Mouse (Mus musculus): ENCODE results near the gene Gm47955.
"Not testable (repeated sequence)": the region's sequence is repeated elsewhere in the genome, so short reads cannot be mapped to it uniquely, and the experiment has no call there.

Gm47955 gene

DNA sequence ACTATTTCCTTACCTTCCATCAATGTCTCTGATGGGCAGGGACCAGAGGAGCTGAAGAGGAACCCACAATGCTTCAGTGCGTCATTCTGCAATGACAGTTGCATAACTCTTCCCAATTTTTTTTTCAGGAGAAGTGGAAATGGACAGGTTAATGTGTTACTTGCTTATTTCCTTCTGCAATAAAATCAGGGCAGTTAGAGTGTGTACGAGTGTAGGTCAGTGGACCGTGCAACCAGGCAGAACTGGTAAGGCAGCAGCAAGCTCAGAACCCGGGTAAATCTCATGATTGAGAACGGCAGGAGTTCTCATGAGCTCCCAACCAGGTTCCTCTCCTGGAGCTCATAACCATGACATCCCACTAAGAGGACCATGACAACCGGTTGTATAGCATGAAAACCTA lies 32.0 kb downstream of the Gm47955 start:
- no peak for DNase-seq (ENCODE audit: low read depth, low spot score)

GRCm38 (mm10) chr1:82993947-82994346 lies 33.9 kb downstream of the Gm47955 start:
- no peak for DNase-seq (ENCODE audit: low read depth, low spot score)

DNA sequence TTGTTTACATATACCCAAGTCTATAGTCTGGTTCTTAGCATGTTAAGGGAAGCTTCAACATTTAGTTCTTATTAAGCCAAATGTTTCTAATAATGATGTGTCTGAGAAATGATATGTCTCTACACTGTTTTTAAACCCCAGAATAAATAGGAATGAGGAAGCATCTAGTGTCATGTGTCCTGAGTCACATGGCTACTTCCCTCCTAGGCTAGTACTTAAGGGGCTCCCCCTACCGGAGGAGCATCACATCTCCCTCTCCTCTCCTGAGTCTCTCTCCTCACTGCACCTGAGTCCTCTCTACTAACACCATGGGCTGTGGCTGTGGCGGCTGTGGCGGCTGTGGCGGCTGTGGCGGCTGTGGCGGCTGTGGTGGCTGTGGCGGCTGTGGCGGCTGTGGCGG lies 40.2 kb downstream of the Gm47955 start, which contains the start of gene Gm47959:
TSS of gene Gm47959 (plus strand) at position 243 of the 400 bp plus-strand sequence.
- DNase-seq (ENCODE audit: low read depth, low spot score), result not testable (repeated sequence)

GRCm38 (mm10) chr1:83006218-83007179 lies 46.4 kb downstream of the Gm47955 start:
- DNase-seq (ENCODE audit: low read depth, low spot score), result no peak

- DNase-seq (ENCODE audit: low read depth, low spot score), result no peak
Measured at GRCm38 (mm10) chr1:83007471-83007870, 47.4 kb downstream of the Gm47955 start.
